ENCODE assay signal across 20 mouse cellular contexts in genomic region chr16:38011486-38011885, GRCm38 (mm10).
"Had no signal": no experiment of that assay in that cellular context is flagged by ENCODE, and none has a peak within 500 bp of the region (broad histone marks: within the 10 kb centered on the region; RNA-seq: fewer than 3 reads in every experiment).

No protein-coding gene starts in this region.

- H3K9me3 ChIP-seq: lung, embryonic 15.5 days; megakaryocyte, embryonic 14.5 days; midbrain, embryonic 10.5 days; midbrain, embryonic 13.5 days had no signal

- DNase-seq: kidney, adult 2 months; kidney, postnatal 25 days; layer of hippocampus, adult 9-11 months; lung, adult 18-20 months; lung, postnatal 10 days; lung, postnatal 36 days; right cerebral cortex, adult 18-20 months; right cerebral cortex, postnatal 14 days; right cerebral cortex, postnatal 4 days; thymus, adult 2 months; thymus, postnatal 25 days had no signal

- H3K4me2 ChIP-seq: lung, embryonic 15.5 days; midbrain, embryonic 13.5 days had no signal

- H3K36me3 ChIP-seq: lung, embryonic 15.5 days; midbrain, embryonic 10.5 days; midbrain, embryonic 13.5 days had no signal

- H3K27ac ChIP-seq: kidney, postnatal 0 days; layer of hippocampus, adult 2 months; liver, embryonic 14.5 days; midbrain, embryonic 10.5 days; midbrain, embryonic 13.5 days had no signal

- ATAC-seq: midbrain, embryonic 13.5 days; midbrain, embryonic 16.5 days had no signal

- H3K9ac ChIP-seq: liver, embryonic 14.5 days; lung, embryonic 15.5 days; midbrain, embryonic 13.5 days had no signal

- H3K4me3 ChIP-seq: layer of hippocampus, adult 2 months; lung, embryonic 15.5 days; megakaryocyte, embryonic 14.5 days; midbrain, embryonic 10.5 days; midbrain, embryonic 13.5 days; myocyte had no signal

- H3K4me1 ChIP-seq: megakaryocyte, embryonic 14.5 days; midbrain, embryonic 10.5 days; midbrain, embryonic 13.5 days had no signal

- H3K27me3 ChIP-seq: lung, embryonic 15.5 days; midbrain, embryonic 13.5 days had no signal
